Mouse (Mus musculus) hindbrain, embryonic 16.5 days (tissue): ENCODE results near the gene Mboat1. TPM values are rescaled to one million over a fixed set of nuclear protein-coding genes. Genes with fewer than 3 reads are reported as not detected.

Experiments
- ATAC-seq: fragments of 200-750 bp; cut with Nextera tagmentation; 2 replicates; pipeline ENCODE4 v1.8.0; 2017; ENCODE audit warnings: moderate TSS enrichment, moderate library complexity
- H3K27ac ChIP-seq: fragments of 300-500 bp; sonication (generic); 2 replicates; pipeline ENCODE4 v1.5.1; 2014; ENCODE audit warnings: low read depth, mild to moderate bottlenecking, control low read depth, low read length, moderate library complexity
- H3K27me3 ChIP-seq: fragments of 300-500 bp; sonication (generic); replicated peaks from 2 replicates; pipeline ENCODE4 v1.6.1; 2014; ENCODE audit warnings: low read length; ENCODE audit not compliant: control insufficient read depth, insufficient read depth
- H3K36me3 ChIP-seq: fragments of 300-500 bp; sonication (generic); 2 replicates; pipeline ENCODE4 v1.6.1; 2014; ENCODE audit warnings: mild to moderate bottlenecking, low read length, moderate library complexity, mixed read lengths; ENCODE audit not compliant: control insufficient read depth, insufficient read depth
- H3K4me1 ChIP-seq: fragments of 300-500 bp; sonication (generic); 2 replicates; pipeline ENCODE4 v1.6.1; 2014; ENCODE audit warnings: low read depth, low read length; ENCODE audit not compliant: control insufficient read depth, insufficient read depth
- H3K4me2 ChIP-seq: fragments of 300-500 bp; sonication (generic); 2 replicates; pipeline ENCODE4 v1.6.1; 2014; ENCODE audit warnings: mild to moderate bottlenecking, low read length, control low read depth, moderate library complexity
- H3K4me3 ChIP-seq: fragments of 300-500 bp; sonication (generic); 2 replicates; pipeline ENCODE4 v1.5.1; 2014; ENCODE audit warnings: mild to moderate bottlenecking, low read length, control low read depth, moderate library complexity
- H3K9ac ChIP-seq: fragments of 300-500 bp; sonication (generic); 2 replicates; pipeline ENCODE4 v1.6.1; 2014; ENCODE audit warnings: low read depth, mild to moderate bottlenecking, control low read depth, low read length, moderate library complexity
- H3K9me3 ChIP-seq: fragments of 300-500 bp; sonication (generic); 2 replicates; pipeline ENCODE4 v1.6.1; 2014; ENCODE audit warnings: mild to moderate bottlenecking, low read length, moderate library complexity; ENCODE audit not compliant: control insufficient read depth
- WGBS: fragments of 180-500 bp; shearing (Covaris S2); extraction: QIAGEN DNeasy Blood & Tissue Kit; methylation state at CpG from one replicate; pipeline ENCODE4 v1.1.7; 2014; 5-methylcytosine and 5-hydroxymethylcytosine counted together
- polyA plus RNA-seq: library from polyadenylated mRNA; unstranded; fragments of >200 nt; fragmentation: Nextera tagmentation; extraction: Ambion mirVana; gene quantifications from 2 replicates; pipeline ENCODE4 v1.2.1, GENCODE M21; 2015

Gene Mboat1
- polyA plus RNA-seq, 1 experiment from 2014 or later: 2.6 TPM

DNA sequence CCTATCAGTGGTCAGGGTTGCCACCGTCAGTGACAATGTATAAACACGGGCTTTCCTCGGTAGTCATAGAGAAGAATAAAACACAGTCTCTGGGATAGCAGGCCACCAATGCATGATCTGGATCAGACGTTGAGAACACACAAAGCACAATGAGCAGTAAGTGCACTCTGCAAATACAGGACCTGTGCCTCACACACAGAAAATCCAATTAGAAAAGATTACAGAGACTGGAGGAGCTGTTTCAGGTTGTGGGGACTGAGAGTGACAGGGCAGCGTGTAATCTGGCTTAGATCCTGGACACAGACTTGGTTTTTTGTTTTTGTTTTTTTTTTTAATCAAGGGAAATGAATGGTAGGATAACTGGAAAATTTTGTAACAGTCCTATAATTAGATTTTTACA is 128.5 kb downstream of the Mboat1 start:
- Histone ChIP-seq H3K4me1 (peaks cover under 1% of the 10 kb centered on the region; the same call in 1 of the 2 replicates), H3K9me3 (no peaks in the 10 kb centered on the region), H3K27ac (no peak overlapping the region), H3K4me2 (no peak overlapping the region), H3K36me3 (no peaks in the 10 kb centered on the region), H3K4me3 (no peak overlapping the region), H3K27me3 (no peaks in the 10 kb centered on the region), H3K9ac (no peak overlapping the region)
- no peak for ATAC-seq
- WGBS: 73% methylated on average over 5 of the region's 5 CpGs

DNA sequence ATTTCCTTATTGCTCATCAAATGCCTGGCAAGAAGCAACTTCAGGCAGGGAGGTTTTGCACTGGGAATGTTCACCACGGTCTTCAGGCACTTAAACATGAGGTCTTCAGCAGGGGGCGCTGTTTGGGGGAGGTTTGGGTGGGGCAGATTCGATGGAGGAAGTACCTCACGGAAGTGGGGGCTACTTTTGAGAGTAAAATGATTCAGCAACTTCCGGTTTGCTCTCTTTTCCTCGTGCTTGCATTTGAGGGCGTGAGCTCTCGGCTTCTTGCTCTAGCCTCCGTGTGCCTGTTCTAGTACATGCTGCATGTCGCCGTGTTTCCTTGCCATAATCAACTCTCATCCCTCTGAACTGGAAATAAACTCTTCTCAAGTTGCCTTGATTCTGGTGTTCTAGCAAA is 129.7 kb downstream of the Mboat1 start:
- no peaks in the 10 kb centered on the region for H3K36me3 ChIP-seq
- H3K4me3 ChIP-seq: no peak overlapping the region
- H3K9me3 ChIP-seq: no peaks in the 10 kb centered on the region
- WGBS: 89% methylated on average over 11 of the region's 11 CpGs
- ATAC-seq: no peak
- no peak overlapping the region for H3K4me2 ChIP-seq
- H3K4me1 ChIP-seq: no peaks in the 10 kb centered on the region
- H3K27me3 ChIP-seq: no peaks in the 10 kb centered on the region
- H3K9ac ChIP-seq: no peak overlapping the region
- H3K27ac ChIP-seq: no peak overlapping the region

DNA sequence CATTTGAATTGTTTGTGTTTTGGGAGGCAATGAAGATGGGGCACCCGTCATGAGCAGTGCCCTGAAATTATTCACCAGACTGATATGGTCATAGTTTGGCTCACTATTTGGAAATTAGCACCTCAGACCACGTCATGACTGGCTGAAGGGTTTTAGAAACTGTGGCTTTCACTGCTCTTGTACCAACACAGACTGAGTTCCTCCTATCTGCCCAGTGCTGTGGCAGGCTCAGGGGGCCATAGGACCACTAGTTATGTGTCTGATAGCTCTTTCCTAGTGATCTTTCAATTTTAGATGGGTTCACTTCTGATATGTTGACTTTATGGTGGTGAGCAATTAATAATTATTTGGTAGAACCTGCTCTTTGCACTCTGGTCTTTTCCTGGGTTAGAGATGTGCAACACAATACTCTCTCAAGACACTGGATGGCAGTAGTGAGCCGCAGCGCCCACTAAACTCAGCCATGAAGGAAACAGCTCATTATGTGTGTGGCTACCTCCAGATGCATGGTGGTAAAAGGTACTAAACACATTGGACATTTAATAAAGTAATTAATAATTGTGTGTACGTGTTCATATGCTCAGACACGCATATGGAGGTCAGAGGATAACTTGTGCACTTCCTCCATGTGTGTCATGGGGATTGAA is 135.9 kb downstream of the Mboat1 start:
- H3K36me3 ChIP-seq: no peaks in the 10 kb centered on the region
- H3K4me2 ChIP-seq: no peak overlapping the region
- H3K9ac ChIP-seq: no peak overlapping the region
- H3K27ac ChIP-seq: no peak overlapping the region
- no peak overlapping the region for H3K4me3 ChIP-seq
- H3K4me1 ChIP-seq: no peaks in the 10 kb centered on the region
- no peaks in the 10 kb centered on the region for H3K27me3 ChIP-seq
- H3K9me3 ChIP-seq: no peaks in the 10 kb centered on the region
- whole genome bisulfite sequencing: 20% methylated on average over 6 of the region's 6 CpGs
- peak; percentile 86 for ATAC-seq

Other genes starting within 250 kb of the Mboat1 start
- 4.2 and 5.7 TPM in 2 replicates for gene E2f3, start 150.4 kb upstream of the Mboat1 start, polyA plus RNA-seq
- 1.3 and 1.5 TPM in 2 replicates for gene Agtr1a, start 200.0 kb downstream of the Mboat1 start, polyA plus RNA-seq